Mouse (Mus musculus) left cerebral cortex, postnatal 36 days (tissue): Measurements from ENCODE around the gene Olfr901. TPM values are rescaled to one million over a fixed set of nuclear protein-coding genes. Genes with fewer than 3 reads are reported as not detected.
"Not testable (repeated sequence)": the region's sequence is repeated elsewhere in the genome, so short reads cannot be mapped to it uniquely, and the experiment has no call there.

Experiments used
- DNase-seq, 2 experiments: peaks; one replicate each; pipeline ENCODE4 v3.0.0; 2021 to 2022; ENCODE audit warnings: low spot score in 2 of 2, mixed read lengths in 1 of 2
- intact Hi-C: fragments of 180-260 bp; cut with DNase I; formaldehyde crosslinking; loops from one replicate; pipeline ENCODE4 v1.15.1; 2025
- total RNA-seq, 2 experiments: library from RNA; stranded (reverse); gene quantifications; 2 replicates each; pipeline ENCODE4 v1.2.3; 2021

The Olfr901 gene
- total RNA-seq, result not detected

- no peak for DNase-seq
- intact Hi-C loops, result no loop called here
These were observed at the start of gene Olfr901 for GRCm38 (mm10) chr9:38429155-38429554. Gene Olfr901 (plus strand): TSS chr9:38429455.

GRCm38 (mm10) chr9:38401398-38401797 is 27.9 kb upstream of the Olfr901 start, which contains the start of gene Olfr147:
Gene Olfr147 (plus strand): TSS chr9:38401698.
- no peak for DNase-seq
- intact Hi-C loops, result no loop called here

GRCm38 (mm10) chr9:38407502-38407901 is 21.8 kb upstream of the Olfr901 start:
- DNase-seq, intact Hi-C loops: not testable (repeated sequence)

- intact Hi-C loops, DNase-seq: not testable (repeated sequence)
These were observed 15.8 kb upstream of the Olfr901 start for GRCm38 (mm10) chr9:38413502-38413901.

- no peak for DNase-seq
- intact Hi-C loops, result no loop called here
These were observed 5.5 kb upstream of the Olfr901 start for GRCm38 (mm10) chr9:38423801-38424200.

GRCm38 (mm10) chr9:38427026-38427425 is 2.2 kb upstream of the Olfr901 start:
- intact Hi-C loops, result no loop called here
- DNase-seq, result no peak

- no peak for DNase-seq
- intact Hi-C loops, result no loop called here
These were observed 18.1 kb downstream of the Olfr901 start, which contains the start of gene Olfr902 for GRCm38 (mm10) chr9:38447352-38447751. Gene Olfr902 (plus strand): TSS chr9:38447652.

GRCm38 (mm10) chr9:38462844-38463243 is 33.6 kb downstream of the Olfr901 start, which contains the start of gene Olfr904:
Gene Olfr904 (plus strand): TSS chr9:38463144.
- intact Hi-C loops, result no loop called here
- no peak for DNase-seq

GRCm38 (mm10) chr9:38470807-38471206 is 41.6 kb downstream of the Olfr901 start, which contains the start of gene Olfr905:
Gene Olfr905 (plus strand): TSS chr9:38471107.
- DNase-seq, result no peak
- intact Hi-C loops, result no loop called here

Other genes starting within 250 kb of the Olfr901 start
- gene Olfr891, start 248.6 kb upstream of the Olfr901 start, total RNA-seq, result not detected
- gene Olfr893, start 221.1 kb upstream of the Olfr901 start, total RNA-seq, result not detected
- not detected for gene Olfr894, start 211.4 kb upstream of the Olfr901 start, total RNA-seq
- not detected for gene Olfr143, start 176.7 kb upstream of the Olfr901 start, total RNA-seq
- gene Olfr895, start 161.6 kb upstream of the Olfr901 start, total RNA-seq, result not detected
- not detected for gene Olfr896-ps1, start 138.3 kb upstream of the Olfr901 start, total RNA-seq
- not detected for gene Olfr25, start 100.4 kb upstream of the Olfr901 start, total RNA-seq
- not detected for gene Olfr898, start 81.0 kb upstream of the Olfr901 start, total RNA-seq
- gene Olfr250, start 62.6 kb upstream of the Olfr901 start, total RNA-seq, result not detected
- gene Olfr251, start 52.4 kb upstream of the Olfr901 start, total RNA-seq, result not detected
- not detected for gene Olfr147, start 27.8 kb upstream of the Olfr901 start, total RNA-seq
- gene Olfr902, start 18.2 kb downstream of the Olfr901 start, total RNA-seq, result not detected
- not detected for gene Olfr904, start 33.7 kb downstream of the Olfr901 start, total RNA-seq
- not detected for gene Olfr905, start 41.7 kb downstream of the Olfr901 start, total RNA-seq
- gene Olfr906, start 57.6 kb downstream of the Olfr901 start, total RNA-seq, result not detected
- not detected for gene Olfr907, start 66.3 kb downstream of the Olfr901 start, total RNA-seq
- gene Olfr911-ps1, start 92.1 kb downstream of the Olfr901 start, total RNA-seq, result not detected
- gene Olfr910, start 108.4 kb downstream of the Olfr901 start, total RNA-seq, result not detected
- not detected for gene Olfr912, start 150.7 kb downstream of the Olfr901 start, total RNA-seq
- not detected for gene Olfr913, start 163.3 kb downstream of the Olfr901 start, total RNA-seq
- gene Olfr914, start 175.6 kb downstream of the Olfr901 start, total RNA-seq, result not detected
- gene Olfr916, start 230.4 kb downstream of the Olfr901 start, total RNA-seq, result not detected
- not detected for gene Olfr917, start 236.4 kb downstream of the Olfr901 start, total RNA-seq
- not detected for gene Olfr918, start 245.1 kb downstream of the Olfr901 start, total RNA-seq